Mouse (Mus musculus): ENCODE measurements around the gene Olfr279.

Gene Olfr279

DNA sequence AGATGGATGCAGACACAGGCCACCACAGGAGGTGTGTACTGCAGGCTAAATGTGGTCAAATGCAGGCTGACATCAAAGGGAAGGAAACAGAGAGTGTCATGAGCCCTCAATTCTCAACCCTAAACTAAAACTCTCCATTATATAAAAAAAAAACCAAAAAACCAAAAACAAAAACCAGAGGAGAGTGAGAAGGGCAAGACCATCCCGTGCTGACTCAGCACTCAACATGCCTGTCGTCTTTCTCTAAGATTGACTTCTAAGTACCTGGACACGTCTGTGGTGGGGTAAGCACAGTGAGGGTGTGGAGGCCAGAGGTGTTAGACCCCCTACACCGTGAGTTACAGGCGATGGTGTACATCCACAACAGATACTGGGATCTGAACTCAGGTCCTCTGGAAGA lies 54.6 kb downstream of the Olfr279 start:
- no peak for DNase-seq (ENCODE audit: low spot score)
